Mouse (Mus musculus) CH12.LX (cell line): ENCODE measurements around the gene Pqlc2.

Experiments used
- CTCF ChIP-seq, 2 experiments: IDR thresholded peaks in 1 of 2; conservative IDR thresholded peaks in 1 of 2; 2 replicates each; pipeline ENCODE4 v1.5.1; 2011 to 2012; ENCODE audit warnings: low read depth in 2 of 2, low read length in 2 of 2, improper control_type of control experiment in 1 of 2, inconsistent platforms in 1 of 2, mild to moderate bottlenecking in 1 of 2, moderate library complexity in 1 of 2
- ETS1 ChIP-seq: conservative IDR thresholded peaks from 2 replicates; pipeline ENCODE4 v1.6.1; 2012; ENCODE audit warnings: low read depth, mild to moderate bottlenecking, inconsistent platforms, low read length, improper control_type of control experiment, moderate library complexity
- HCFC1 ChIP-seq: IDR thresholded peaks from 2 replicates; pipeline ENCODE4 v1.6.1; 2012; ENCODE audit warnings: low read depth, mild to moderate bottlenecking, inconsistent platforms, low read length, improper control_type of control experiment
- JUND ChIP-seq: conservative IDR thresholded peaks from 2 replicates; pipeline ENCODE4 v1.6.1; 2011; ENCODE audit warnings: low read depth, low read length, improper control_type of control experiment
- MAX ChIP-seq: IDR thresholded peaks from 2 replicates; pipeline ENCODE4 v1.6.1; 2011; ENCODE audit warnings: low read length, improper control_type of control experiment
- MEF2A ChIP-seq: IDR thresholded peaks from 2 replicates; pipeline ENCODE4 v1.6.1; 2014; ENCODE audit warnings: low read depth, mild to moderate bottlenecking, inconsistent platforms, low read length, improper control_type of control experiment, borderline replicate concordance
- NRF1 ChIP-seq: IDR thresholded peaks from 2 replicates; pipeline ENCODE4 v1.6.1; 2014; ENCODE audit warnings: low read depth, mild to moderate bottlenecking, inconsistent platforms, low read length, improper control_type of control experiment, moderate library complexity
- SIN3A ChIP-seq: IDR thresholded peaks from 2 replicates; pipeline ENCODE4 v1.6.1; 2012; ENCODE audit warnings: low read length, improper control_type of control experiment, inconsistent platforms
- TBP ChIP-seq: conservative IDR thresholded peaks from 2 replicates; pipeline ENCODE4 v1.6.1; 2011; ENCODE audit warnings: low read depth, low read length, improper control_type of control experiment
- USF1 ChIP-seq: IDR thresholded peaks from 2 replicates; pipeline ENCODE4 v1.6.1; 2014; ENCODE audit warnings: low read depth, mild to moderate bottlenecking, inconsistent platforms, low read length, improper control_type of control experiment

DNA sequence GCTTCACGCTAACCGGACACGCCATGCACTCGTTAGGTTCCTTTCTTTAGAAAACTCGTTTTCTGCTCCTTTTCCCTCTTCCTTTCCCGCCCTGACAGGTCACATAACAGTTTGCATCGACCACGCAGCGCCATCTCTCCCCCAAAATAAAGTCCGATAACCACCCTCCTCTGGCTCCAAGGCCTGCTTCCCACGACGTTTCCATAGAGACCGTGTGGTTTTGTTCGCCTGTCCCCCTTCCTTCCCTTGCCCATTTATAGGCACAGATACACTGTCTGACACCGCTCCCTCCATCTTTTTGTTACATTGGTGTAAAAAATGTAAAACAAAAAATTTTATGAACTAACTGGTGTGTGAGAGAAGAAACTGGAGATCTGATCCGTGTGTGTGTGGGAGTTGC is 19.4 kb downstream of the Pqlc2 start:
- TF ChIP-seq ETS1 (no peak), CTCF (conservative IDR thresholded peaks at IDR 0.05 in 1 of 2, IDR thresholded peaks at IDR 0.05 in 1 of 2; ENCODE audit: low read depth in 2 of 2, low read length in 2 of 2) (no peak), MAX (no peak), TBP (no peak), HCFC1 (no peak), USF1 (no peak), JUND (no peak), MEF2A (no peak), NRF1 (no peak), SIN3A (no peak)
